Mouse (Mus musculus): ENCODE results near the gene Gprin1.
"Not testable (repeated sequence)": the region's sequence is repeated elsewhere in the genome, so short reads cannot be mapped to it uniquely, and the experiment has no call there.

Gprin1 gene

GRCm38 (mm10) chr13:54749864-54750411, at the start of gene Gprin1:
TSS of gene Gprin1 (minus strand) at chr13:54749874.
- no peak for DNase-seq (ENCODE audit: extremely low read depth, low read depth, low spot score)

DNA sequence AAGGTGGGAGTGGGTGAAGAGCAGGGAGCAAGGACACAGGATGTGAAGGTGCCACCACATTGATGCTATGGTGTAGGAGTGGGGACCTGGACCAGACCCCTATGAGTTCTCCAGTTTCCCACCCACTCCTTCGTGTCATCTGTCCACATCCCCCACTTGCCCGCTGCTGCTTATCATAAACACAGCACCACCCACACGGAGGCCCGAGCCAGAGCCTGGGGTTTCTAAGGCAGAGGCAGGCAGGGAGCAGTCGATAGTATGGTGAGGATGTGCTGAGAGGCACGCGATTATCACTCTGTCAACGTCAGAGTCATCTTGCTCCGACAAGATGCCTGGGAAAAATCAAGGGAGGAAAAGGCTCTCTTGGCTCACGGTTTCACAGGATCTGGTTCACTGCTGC, 49.1 kb upstream of the Gprin1 start:
- no peak for DNase-seq (ENCODE audit: extremely low read depth, low read depth, low spot score)

- no peak for DNase-seq (ENCODE audit: extremely low read depth, low read depth, low spot score)
Measured at GRCm38 (mm10) chr13:54797861-54798643, 48.4 kb upstream of the Gprin1 start.

- no peak for DNase-seq (ENCODE audit: extremely low read depth, low read depth, low spot score)
Measured at GRCm38 (mm10) chr13:54797356-54797755, 47.7 kb upstream of the Gprin1 start.

DNA sequence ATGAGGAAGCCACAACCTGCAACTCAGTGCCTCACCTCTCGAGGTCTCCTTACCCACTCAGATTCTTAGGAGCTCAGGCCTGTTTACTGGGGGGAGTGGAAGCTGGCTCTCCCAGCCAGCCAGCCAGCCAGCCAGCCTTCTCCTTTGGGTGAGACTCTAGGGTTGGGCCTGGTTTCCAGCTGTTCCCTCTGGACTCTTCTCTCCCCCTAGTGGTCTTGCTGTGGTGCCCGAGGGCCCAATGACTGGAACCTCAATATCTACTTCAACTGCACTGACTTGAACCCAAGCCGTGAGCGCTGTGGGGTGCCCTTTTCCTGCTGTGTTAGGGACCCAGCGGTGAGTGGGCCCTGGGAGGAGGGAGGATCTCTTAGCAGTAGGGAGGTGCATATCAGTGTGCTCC, 45.2 kb upstream of the Gprin1 start:
- no peak for DNase-seq (ENCODE audit: extremely low read depth, low read depth, low spot score)

- DNase-seq (ENCODE audit: extremely low read depth, low read depth, low spot score) = no peak
Measured at GRCm38 (mm10) chr13:54794002-54794577, 44.4 kb upstream of the Gprin1 start.

DNA sequence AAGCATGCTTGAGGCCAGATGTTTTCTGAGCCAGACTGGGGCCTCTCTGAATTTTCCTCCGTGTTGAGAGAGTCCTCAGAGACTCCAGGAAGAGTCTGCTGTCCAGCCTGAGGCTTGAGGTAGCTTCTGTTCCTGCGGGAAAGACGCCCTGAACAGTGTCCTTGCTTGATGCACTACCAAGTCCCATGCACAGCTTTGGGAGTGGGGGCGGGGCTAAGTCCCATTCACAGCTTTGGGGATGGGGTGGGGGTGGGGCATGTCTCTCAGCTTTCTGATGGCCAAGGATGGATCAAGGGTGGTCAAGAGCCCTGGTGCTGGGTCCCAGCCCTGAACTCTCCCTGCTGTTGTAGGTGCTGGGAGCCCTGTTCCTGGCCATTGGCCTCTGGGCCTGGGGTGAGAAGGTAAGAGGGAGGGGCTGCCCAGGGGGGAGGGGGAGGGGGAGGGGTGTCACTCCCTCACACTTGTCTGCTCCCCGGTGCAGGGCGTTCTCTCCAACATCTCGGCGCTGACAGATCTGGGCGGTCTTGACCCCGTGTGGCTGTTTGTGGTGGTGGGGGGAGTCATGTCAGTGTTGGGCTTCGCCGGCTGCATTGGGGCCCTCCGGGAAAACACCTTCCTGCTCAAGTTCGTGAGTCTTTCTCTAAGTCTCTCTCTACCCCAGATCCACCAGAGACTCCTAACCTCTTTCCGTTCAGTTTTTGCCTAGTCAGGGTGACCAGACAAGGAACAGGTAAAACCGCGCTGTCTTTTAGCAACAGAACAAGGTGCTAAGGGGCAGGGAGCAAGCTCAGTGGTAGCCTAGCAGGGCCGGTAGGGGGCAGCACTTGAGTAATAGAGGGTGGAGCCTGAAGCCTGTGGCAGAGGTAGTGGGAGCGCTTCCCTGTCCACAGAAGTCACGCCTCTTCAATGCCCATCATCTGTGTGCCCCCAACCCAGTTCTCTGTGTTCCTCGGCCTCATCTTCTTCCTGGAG, 42.9 kb upstream of the Gprin1 start:
- DNase-seq (ENCODE audit: extremely low read depth, low read depth, low spot score) = no peak

- no peak for DNase-seq (ENCODE audit: extremely low read depth, low read depth, low spot score)
Measured at GRCm38 (mm10) chr13:54789561-54790397, 40.1 kb upstream of the Gprin1 start.

DNA sequence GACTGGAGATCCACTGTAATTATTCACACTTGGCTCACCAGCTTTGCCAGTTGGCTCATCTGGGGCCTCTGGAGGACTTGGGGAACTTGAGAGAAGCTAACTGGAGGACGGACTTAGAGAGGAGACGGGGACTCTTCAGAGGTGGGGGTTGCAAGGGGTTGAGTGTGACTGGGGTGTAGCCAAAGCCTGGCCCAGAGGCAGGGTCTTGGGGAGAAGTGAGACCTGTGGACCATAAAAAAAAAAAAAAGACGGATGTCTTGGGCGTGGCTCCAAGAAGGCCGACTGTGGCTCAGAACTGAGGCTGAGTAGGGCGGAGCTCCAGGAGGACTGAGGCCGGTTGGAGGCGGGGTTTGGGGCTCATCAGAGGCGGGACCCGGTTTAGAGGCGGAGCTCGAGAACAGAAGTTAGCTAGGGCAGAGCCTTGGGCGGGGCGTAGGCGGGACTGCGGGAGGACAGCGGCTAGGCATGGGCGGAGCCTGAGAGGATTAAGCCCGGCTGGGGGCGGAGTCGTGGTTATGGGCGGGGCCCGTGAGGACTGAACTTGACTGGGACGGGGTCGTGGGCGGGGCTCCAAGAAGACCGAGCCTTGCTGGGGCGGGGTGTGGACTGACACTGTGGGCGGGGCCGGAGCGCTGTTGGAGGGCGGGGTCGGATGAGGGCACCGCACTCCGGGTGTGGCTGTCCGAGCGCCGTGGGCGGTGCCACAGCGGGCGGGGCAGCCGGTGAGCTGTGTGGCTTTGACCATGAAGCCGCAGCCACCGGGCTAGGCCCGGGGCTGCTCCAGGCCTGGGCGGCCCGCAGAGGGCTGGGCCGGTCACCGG, 39.3 kb upstream of the Gprin1 start, which contains the start of gene Tspan17:
Gene Tspan17, plus strand, starts transcription at position 638 of the 821 bp plus-strand sequence.
- peak; percentile 82 for DNase-seq (ENCODE audit: extremely low read depth, low read depth, low spot score)

GRCm38 (mm10) chr13:54787591-54787990, 37.9 kb upstream of the Gprin1 start:
- not testable (repeated sequence) for DNase-seq (ENCODE audit: extremely low read depth, low read depth, low spot score)

DNA sequence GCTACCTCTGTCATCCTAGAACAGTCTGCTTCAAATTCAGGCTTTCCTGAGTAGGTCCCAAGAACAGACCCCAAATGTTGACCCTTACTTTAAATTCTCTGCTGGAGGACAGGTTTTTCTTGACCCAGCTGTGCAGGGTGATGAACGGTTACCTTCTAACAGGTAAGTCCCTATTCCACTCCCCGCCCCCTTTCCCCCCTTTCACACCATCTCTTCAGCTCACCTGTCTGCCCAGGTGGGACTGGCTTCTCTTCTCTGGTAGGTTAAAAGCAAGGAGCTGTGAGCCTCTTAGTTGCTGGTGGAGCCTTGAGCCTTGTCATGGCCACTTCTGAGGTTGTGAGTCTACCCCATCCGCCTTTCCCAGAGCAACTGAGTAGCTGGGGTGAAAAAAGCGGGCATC, 34.0 kb upstream of the Gprin1 start, which contains the start of gene Eif4e1b:
Gene Eif4e1b, plus strand, starts transcription at position 301 of the 400 bp plus-strand sequence.
- no peak for DNase-seq (ENCODE audit: extremely low read depth, low read depth, low spot score)

- no peak for DNase-seq (ENCODE audit: extremely low read depth, low read depth, low spot score)
Measured at GRCm38 (mm10) chr13:54783235-54783634, 33.6 kb upstream of the Gprin1 start.

- DNase-seq (ENCODE audit: extremely low read depth, low read depth, low spot score) = no peak
Measured at GRCm38 (mm10) chr13:54781086-54781485, 31.4 kb upstream of the Gprin1 start.

DNA sequence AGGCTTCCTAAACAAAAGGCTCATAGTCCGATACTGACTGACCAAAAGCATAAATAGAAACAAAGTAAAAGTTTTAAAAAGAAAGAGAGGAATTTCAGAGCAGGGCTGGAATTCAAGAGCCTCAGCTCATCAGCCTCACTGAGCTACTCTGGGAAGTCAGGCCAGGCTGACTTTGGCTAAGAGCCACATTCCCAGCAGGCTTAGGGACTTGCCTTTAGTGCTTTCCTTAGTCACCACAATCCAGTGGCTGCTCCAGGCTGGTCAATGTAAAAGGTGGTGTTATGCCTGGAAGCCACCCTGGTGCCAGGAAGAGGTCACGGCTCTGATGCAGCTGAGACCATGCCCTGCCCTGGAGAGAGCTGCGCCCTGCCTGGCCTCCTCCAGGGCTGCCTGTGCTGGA, 30.9 kb upstream of the Gprin1 start:
- no peak for DNase-seq (ENCODE audit: extremely low read depth, low read depth, low spot score)

DNA sequence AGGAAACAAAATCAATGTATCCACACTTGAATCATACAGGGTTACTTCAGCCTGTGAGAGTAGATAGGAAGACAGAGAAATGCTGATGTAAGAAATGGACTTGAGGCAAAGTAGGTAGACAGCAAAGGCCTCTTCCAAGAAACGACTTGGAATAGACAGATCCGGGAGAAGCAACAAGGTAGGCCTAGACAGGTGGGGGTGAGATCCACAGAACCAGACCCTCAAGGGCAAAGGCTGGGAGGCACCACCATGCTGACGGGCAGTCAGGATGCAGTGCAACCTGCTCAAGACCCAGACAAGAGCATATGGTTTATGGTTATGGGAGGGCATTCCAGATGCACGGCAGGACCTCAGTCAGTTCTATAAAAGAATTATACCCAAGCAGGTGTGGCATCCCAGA, 17.3 kb upstream of the Gprin1 start:
- DNase-seq (ENCODE audit: extremely low read depth, low read depth, low spot score) = no peak

GRCm38 (mm10) chr13:54766192-54766768, 16.6 kb upstream of the Gprin1 start, which contains the start of gene Sncb:
TSS of gene Sncb (minus strand) at chr13:54766595.
- no peak for DNase-seq (ENCODE audit: extremely low read depth, low read depth, low spot score)

DNA sequence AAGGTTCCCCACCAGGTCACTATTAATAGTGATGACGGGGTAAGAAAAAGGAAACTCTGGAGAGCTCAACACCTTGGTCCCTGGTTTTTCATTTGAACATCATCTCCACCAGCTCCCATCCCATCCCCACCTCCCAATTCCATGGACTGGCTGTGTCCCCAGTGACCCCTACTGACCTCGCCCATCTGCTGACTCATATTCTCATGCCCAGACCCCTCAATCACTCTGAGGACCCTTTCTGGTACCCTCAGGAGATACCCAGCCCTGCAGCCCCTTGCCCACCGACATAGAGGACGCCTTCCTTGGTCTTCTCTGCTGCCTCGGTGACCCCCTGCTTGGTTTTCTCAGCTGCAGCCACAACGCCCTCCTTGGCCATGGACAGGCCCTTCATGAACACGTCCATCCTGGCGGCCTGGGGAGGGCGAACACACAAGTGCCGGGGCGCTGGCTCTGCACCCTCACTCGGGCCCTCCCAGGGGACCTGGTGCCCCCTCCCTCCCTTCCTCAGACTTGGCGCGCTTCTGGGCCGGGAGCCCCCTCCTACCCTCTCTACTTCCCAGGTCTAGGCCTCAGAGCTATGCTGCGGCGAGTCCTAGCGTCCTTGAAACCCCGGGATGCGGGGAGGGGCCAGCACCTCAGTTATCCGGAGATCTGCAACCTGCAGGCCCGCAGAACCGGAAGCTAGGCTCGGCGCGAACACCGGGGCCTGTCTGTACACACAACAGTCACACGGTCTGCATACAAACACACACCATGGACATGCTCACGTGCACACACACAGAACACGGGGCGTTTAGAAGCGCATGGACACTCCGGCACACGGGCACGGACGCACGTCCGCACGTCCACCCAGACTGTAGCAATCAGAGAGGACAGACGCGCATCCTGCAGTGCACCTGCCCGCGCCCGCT, 15.9 kb upstream of the Gprin1 start:
- no peak for DNase-seq (ENCODE audit: extremely low read depth, low read depth, low spot score)

DNA sequence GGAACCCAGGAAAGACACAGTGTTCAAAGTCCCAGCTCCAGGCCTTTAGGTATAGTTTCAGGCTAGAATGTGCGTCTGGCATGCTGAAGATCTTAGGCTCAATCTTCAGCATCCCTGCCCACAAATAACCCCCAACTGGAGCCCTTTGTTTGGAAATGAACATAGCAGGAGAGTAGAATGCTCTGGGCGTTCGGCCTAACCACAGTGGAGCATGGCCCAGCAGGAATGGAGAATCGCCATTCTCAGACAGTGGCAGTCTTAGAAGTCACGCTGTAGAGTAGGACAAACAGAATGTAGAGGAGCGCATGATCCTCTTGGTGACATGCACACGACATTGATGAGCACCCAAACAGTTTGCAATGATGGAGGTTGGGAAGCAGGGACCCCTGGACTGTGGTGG, 11.2 kb upstream of the Gprin1 start:
- DNase-seq (ENCODE audit: extremely low read depth, low read depth, low spot score) = no peak

Measured in fat pad, adult 2 months (tissue).